Mouse (Mus musculus) T-cell, adult 2 months (primary cell): ENCODE data around the gene Zcchc24.
A peak's percentile ranks its signal among the peaks of the same experiment; 100 is the strongest.
"Not testable (repeated sequence)": the region's sequence is repeated elsewhere in the genome, so short reads cannot be mapped to it uniquely, and the experiment has no call there.

Source experiments
- DNase-seq: peaks from one replicate; pipeline ENCODE4 v3.0.0; 2022; ENCODE audit warnings: low spot score

The Zcchc24 gene

GRCm38 (mm10) chr14:25768915-25769625 is at the start of gene Zcchc24:
Gene Zcchc24, minus strand, starts transcription at chr14:25769039.
- peak; percentile 70 for DNase-seq

- peak; percentile 14 for DNase-seq
Measured at GRCm38 (mm10) chr14:25816416-25816815, 47.6 kb upstream of the Zcchc24 start.

DNA sequence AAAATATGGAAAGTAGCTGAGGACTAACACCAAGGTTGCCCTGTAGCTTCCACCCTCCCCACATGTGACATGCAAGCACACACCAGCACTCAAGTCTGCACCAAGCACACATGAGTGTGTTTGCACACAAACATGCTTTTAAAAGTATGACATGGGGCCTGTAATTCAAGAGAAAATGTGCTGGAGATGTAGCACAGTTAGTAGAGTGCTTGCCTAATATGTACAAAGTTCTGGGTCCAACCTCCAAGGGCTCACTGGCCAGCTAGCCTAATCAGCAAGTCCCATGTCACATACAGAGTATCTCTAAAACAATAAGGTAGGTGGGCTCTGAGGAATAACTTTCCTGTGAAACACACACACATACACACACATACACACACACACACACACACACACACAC is 45.3 kb upstream of the Zcchc24 start:
- DNase-seq, result no peak

DNA sequence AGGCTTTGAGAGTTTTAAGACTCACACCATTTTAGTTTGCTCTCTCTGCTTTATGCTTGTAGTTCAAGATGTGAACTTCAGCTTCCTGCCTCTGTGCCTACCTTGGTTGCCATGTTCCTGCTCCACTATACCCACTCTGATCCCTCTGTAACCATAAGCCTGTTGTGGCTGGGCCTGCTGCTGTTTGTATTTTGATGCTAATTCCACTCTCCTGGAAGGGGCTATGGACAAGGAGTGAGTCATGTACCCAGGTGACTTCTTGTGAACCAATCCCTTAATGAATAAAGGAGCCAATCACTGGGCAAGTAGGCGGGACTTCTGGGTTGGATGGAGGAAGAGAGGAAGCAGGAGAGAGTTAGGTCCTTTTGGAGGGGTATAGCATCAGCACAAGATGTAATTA is 42.2 kb upstream of the Zcchc24 start:
- not testable (repeated sequence) for DNase-seq

DNA sequence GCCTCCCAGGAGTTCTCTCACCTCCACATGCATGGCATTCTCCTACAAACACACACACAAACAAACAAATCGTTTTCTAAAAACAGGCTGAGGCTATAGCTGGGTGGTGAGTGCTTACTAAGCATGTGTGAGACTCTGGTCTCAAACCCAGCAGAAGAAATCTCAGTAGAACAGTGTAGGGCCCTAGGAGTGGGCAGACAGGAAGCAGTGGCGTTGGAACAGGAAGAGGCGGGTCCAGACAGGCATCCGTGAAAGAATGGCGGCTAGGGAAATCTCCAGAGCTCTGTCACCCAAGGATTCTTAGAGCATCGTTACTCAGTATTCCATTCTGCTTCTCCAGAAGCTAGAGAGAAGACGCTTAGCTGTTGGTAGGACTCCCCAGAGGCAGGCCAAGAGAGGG is 37.7 kb upstream of the Zcchc24 start:
- DNase-seq, result no peak

DNA sequence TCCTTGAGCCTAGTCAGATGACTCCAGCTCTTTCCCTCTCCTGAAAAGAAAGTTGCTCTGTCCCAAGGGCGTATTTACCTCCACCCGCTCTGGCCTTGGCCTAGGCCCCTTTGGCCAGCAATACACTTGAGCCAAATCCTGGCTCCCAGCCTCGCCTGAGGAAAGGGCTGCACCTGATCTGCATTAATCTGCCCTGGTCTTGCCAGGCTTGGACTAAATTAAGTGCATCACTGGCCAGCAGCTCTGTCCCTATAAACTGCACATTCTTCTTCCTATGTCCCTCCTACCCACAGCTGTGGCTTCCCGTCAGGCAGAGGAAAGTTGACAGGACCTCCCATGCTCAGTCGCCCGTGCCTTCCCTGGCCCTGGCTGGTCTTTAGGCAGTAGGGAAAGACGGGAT is 37.0 kb upstream of the Zcchc24 start:
- DNase-seq, result no peak

DNA sequence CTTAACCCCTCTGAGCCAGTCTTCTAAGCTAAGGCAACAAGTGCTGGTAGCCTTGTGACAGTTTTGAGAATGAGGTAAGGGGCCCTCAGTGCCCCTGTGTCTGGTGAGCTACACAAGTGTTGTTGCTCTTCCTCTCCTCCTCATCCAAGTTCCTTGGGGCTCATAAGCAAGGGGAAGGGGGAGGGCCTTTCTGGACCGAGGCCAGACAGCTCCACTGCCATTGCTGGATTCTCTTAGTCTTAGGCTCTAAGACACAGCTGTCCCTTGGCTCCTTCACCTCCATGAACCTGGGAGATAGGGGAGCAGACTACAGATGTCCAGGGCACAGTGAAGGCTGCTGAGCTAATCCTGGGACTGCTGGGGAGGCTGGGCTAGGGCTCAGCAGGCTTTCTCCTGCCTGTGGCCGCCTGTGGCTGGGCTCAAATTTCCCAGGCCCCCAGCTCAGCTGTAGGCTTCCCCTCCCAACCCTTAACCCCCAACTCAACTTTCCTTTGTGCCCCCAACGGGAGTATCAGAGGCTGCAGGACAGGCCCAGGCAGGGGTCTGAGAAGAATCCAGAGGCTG is 34.5 kb upstream of the Zcchc24 start:
- DNase-seq, result no peak

- no peak for DNase-seq
Measured at GRCm38 (mm10) chr14:25802511-25802910, 33.7 kb upstream of the Zcchc24 start.

DNA sequence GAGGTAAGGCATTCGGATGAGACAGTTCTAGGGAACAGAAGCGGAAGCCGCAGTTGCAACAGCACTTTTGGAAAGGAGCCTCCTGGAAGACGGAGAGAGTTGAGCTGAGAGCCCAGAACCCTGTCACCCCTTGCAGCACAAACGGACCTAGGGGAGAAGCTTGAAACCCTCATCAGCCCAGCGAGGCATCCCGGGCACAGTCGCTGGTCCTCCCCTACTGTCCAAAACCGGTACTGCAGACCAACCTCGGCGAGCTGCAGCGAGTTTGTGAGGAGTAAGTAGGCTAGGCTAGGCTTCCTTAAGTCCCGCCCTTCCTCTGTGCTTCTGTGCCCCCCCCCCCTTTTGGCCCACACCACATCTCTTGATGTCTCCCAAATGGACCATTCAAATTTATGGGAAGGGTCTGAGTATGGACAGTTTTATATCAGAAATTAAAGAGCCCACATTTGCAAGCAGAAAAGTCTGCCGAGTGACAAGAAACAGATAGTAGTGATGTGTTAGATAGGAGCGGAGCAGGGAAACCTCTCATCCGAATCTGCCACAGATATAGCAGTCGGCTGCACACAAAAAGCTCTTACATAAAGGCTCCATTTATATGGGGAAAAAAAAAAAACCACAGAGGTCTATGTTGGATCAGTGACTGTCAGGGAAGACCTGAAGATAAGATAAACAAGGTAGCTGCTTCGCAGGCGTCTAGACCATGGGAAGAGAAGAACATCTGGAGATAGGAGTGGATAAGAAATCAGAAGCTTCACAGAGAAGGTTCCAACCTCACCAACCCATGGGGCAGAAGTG is 31.5 kb upstream of the Zcchc24 start:
- peak; percentile 57 for DNase-seq

- DNase-seq, result no peak
Measured at GRCm38 (mm10) chr14:25796619-25797018, 27.8 kb upstream of the Zcchc24 start.

GRCm38 (mm10) chr14:25795561-25796174 is 26.8 kb upstream of the Zcchc24 start:
- no peak for DNase-seq

GRCm38 (mm10) chr14:25795067-25795466 is 26.2 kb upstream of the Zcchc24 start:
- no peak for DNase-seq

DNA sequence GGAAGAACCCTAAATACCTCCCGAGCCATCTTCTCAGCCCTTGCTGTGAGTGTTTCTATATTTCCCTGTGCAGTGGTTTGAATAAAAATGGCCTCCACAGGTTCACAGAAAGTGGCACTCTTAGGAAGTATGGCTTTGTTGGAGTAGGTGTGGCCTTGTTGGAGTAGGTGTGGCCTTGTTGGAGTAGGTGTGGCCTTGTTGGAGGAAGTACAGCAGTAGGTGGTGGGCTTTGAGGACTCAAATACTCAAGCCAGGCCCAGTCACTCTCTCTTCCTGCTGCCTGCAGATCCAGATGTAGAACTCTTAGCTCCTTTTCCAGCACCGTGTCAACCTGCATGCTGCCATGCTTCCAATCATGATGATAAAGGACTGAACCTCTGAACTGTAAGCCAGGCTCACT is 25.5 kb upstream of the Zcchc24 start:
- DNase-seq, result no peak

DNA sequence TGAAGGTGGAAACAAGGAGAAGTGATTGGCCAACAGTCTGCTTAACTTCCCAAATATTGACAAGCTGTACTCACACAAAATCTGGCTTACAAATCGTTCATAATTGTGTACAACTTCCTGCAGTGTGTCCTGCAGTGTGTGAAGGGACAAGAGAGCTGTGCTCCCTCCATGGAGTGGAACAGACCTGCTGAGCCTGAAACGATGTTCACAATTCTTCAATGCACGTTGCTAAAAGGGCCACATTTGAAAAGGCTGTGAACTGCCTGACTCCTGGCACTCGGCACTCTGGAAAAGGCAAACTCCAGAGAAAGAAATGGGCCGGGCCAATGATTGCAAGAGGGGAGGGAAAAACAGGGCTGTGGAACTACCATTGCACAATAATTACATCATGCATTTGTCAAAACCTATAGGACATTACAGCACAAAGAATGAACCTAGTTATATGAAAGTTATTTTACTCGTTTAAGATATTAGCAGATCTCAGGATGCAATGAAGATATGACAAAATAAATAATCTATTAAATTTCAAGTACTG is 22.0 kb upstream of the Zcchc24 start:
- no peak for DNase-seq

GRCm38 (mm10) chr14:25789946-25790345 is 21.1 kb upstream of the Zcchc24 start:
- DNase-seq, result no peak

DNA sequence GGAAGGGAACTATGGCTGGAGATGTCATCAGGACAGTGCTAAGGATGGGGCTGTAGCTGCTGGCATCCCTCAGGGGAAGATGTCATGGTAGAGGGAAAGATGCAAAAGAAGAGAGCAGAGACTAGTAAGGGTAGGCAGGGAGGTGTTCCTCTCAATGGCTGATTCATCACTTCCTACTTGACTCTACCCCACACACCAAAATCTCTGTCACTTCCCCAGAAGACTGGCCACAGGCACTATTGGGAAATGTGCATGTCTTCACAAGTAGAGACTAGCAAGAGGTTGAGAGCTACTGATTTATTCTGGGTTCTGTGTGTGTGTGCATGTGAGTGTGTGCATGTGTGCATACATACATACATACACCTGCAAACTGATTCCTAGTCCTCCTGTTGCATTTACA is 20.4 kb upstream of the Zcchc24 start:
- DNase-seq, result no peak

GRCm38 (mm10) chr14:25788201-25788600 is 19.4 kb upstream of the Zcchc24 start:
- DNase-seq, result no peak

- DNase-seq, result no peak
Measured at GRCm38 (mm10) chr14:25787387-25787910, 18.6 kb upstream of the Zcchc24 start.

DNA sequence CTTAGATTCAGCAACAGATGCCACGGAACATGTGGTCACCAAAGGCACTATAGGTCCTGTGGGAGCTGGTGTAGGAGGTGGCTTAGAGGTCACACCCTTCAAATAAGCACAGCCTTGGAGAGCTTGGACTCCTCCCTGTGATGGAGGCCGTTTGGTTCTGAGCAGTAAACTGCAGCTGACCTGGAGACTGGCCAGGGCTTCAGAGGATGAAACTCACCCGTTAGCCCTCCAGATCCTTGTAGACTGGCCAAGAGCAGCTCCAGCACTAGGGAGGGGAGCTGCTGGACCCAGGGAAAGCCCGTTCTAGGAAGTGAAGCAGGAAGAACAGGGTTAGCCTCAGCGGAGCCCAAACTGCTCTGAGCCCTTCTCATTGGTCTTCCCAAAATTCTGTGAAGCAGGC is 18.1 kb upstream of the Zcchc24 start:
- DNase-seq, result no peak

GRCm38 (mm10) chr14:25785210-25785609 is 16.4 kb upstream of the Zcchc24 start:
- DNase-seq, result peak; percentile 15

- no peak for DNase-seq
Measured at GRCm38 (mm10) chr14:25783220-25783619, 14.4 kb upstream of the Zcchc24 start.

DNA sequence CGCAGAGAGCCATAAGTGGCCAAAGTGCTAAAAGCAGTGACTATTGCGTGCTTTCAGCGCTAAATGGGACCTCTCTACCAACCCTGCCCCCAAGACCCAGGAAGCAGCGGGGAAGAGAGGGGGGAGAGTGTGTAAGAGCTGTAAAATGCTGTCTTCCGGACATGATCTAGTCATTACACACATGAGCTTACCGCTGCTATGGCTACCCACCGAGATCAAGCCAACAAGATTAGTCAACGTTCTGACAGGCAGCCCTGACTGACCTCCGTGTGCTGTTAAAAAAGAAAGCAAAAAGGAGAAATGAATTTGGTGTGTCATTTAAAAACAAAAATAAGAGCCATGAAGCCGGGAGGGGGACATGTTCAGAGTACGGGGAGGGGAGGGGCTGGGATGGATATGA is 11.8 kb upstream of the Zcchc24 start:
- DNase-seq, result peak; percentile 12
